Mouse (Mus musculus) liver (tissue): ENCODE data around the gene Bcl3.
A peak's percentile ranks its signal among the peaks of the same experiment; 100 is the strongest.

Experiments
- DNase-seq: peaks from one replicate; pipeline ENCODE4 v3.0.0-alpha.2; 2020; ENCODE audit warnings: mixed read lengths

The Bcl3 gene

GRCm38 (mm10) chr7:19831837-19832236 is 9.3 kb upstream of the Bcl3 start:
- DNase-seq: no peak

GRCm38 (mm10) chr7:19830682-19831156 is 8.1 kb upstream of the Bcl3 start:
- peak; percentile 58 for DNase-seq

GRCm38 (mm10) chr7:19829694-19830093 is 7.1 kb upstream of the Bcl3 start:
- no peak for DNase-seq

GRCm38 (mm10) chr7:19826756-19827155 is 4.2 kb upstream of the Bcl3 start:
- no peak for DNase-seq

GRCm38 (mm10) chr7:19824182-19824973 is 1.8 kb upstream of the Bcl3 start:
- DNase-seq: peak; percentile 89

GRCm38 (mm10) chr7:19823256-19824181 is 949 bp upstream of the Bcl3 start:
- no peak for DNase-seq

GRCm38 (mm10) chr7:19822193-19822592 is 377 bp downstream of the Bcl3 start:
- DNase-seq: no peak

GRCm38 (mm10) chr7:19821633-19822032 is 937 bp downstream of the Bcl3 start:
- no peak for DNase-seq

GRCm38 (mm10) chr7:19820347-19821048 is 2.1 kb downstream of the Bcl3 start:
- no peak for DNase-seq

GRCm38 (mm10) chr7:19818875-19819274 is 3.7 kb downstream of the Bcl3 start:
- no peak for DNase-seq

- DNase-seq: no peak
Measured at GRCm38 (mm10) chr7:19818440-19818839, 4.1 kb downstream of the Bcl3 start.

- DNase-seq: peak; percentile 68
Measured at GRCm38 (mm10) chr7:19817382-19818105, 5.0 kb downstream of the Bcl3 start.

- peak; percentile 86 for DNase-seq
Measured at GRCm38 (mm10) chr7:19816224-19816771, 6.3 kb downstream of the Bcl3 start.

GRCm38 (mm10) chr7:19815296-19816223 is 7.0 kb downstream of the Bcl3 start:
- DNase-seq: no peak

- DNase-seq: no peak
Measured at GRCm38 (mm10) chr7:19813579-19814122, 8.9 kb downstream of the Bcl3 start.

- no peak for DNase-seq
Measured at GRCm38 (mm10) chr7:19813161-19813560, 9.4 kb downstream of the Bcl3 start.

GRCm38 (mm10) chr7:19811114-19811513 is 11.5 kb downstream of the Bcl3 start:
- DNase-seq: peak; percentile 71

- DNase-seq: no peak
Measured at GRCm38 (mm10) chr7:19809369-19809768, 13.2 kb downstream of the Bcl3 start.

GRCm38 (mm10) chr7:19806356-19806969 is 16.1 kb downstream of the Bcl3 start:
- no peak for DNase-seq

- DNase-seq: peak; percentile 66
Measured at GRCm38 (mm10) chr7:19802995-19803394, 19.6 kb downstream of the Bcl3 start.
